Mouse (Mus musculus): ENCODE data around the gene Rflna.

- no peak for TF ChIP-seq GATA1 (IDR thresholded peaks at IDR 0.05; ENCODE audit: borderline replicate concordance, low read length)
- TF ChIP-seq FLI1 (IDR thresholded peaks at IDR 0.05; ENCODE audit: low read length): no peak
Observed at GRCm38 (mm10) chr5:124966622-124967332, 36.2 kb upstream of the Rflna start.

All from megakaryocyte, embryonic 14.5 days (primary cell).